In genomic region chr12:83072181-83072887, GRCm38 (mm10) we compare ENCODE assay signal across 8 mouse cellular contexts.
DNase-seq lines count a peak whose midpoint lies in the region; ATAC-seq and TF ChIP-seq lines count a peak whose summit lies in the region.

No protein-coding gene starts in this region.

- no peaks in the 10 kb centered on the region for H3K27me3 ChIP-seq in intestine, postnatal 0 days (replicated peaks; ENCODE audit: control insufficient read depth, insufficient read depth, low read length)

- H3K9me3 ChIP-seq in intestine, postnatal 0 days (ENCODE audit: control insufficient read depth), result no peaks in the 10 kb centered on the region

- 19% methylated on average over 3 of the region's 3 CpGs for WGBS in intestine, postnatal 0 days

- H3K9ac ChIP-seq in intestine, postnatal 0 days (ENCODE audit: low read depth, low read length), result no peak overlapping the region

- no peak overlapping the region for H3K27ac ChIP-seq in intestine, postnatal 0 days (ENCODE audit: low read depth, low read length)

- peak; percentile 8 for DNase-seq in layer of hippocampus, adult 11-12 months (ENCODE audit: low spot score)
- DNase-seq in layer of hippocampus, postnatal 25 days (ENCODE audit: extremely low spot score in 1 of 2, low spot score in 1 of 2), result no peak
- DNase-seq in c-Kit-negative CD71-positive TER-119-positive erythroid progenitor cells, embryonic 14.5 days (ENCODE audit: low read depth, low spot score), result peak; percentile 62
- DNase-seq in spleen, postnatal 36 days (ENCODE audit: low spot score in 2 of 2), result peak; percentile 10 to 25
- no peak for DNase-seq in urinary bladder, adult 18-20 months (ENCODE audit: low spot score in 2 of 2)

- H3K4me1 ChIP-seq in intestine, postnatal 0 days (replicated peaks; ENCODE audit: control insufficient read depth, insufficient read depth, low read length), result no peaks in the 10 kb centered on the region

- ATAC-seq in erythroblast, adult 5-6 weeks (replicated peaks; ENCODE audit: low FRiP score, poor library complexity, severe bottlenecking), result peak; percentile 71
- no peak for ATAC-seq in intestine, postnatal 0 days
- ATAC-seq in granulocyte monocyte progenitor cell, adult 5-6 weeks (replicated peaks; ENCODE audit: poor library complexity, severe bottlenecking), result no peak

- H3K36me3 ChIP-seq in intestine, postnatal 0 days (ENCODE audit: control insufficient read depth, insufficient read depth), result no peaks in the 10 kb centered on the region

- H3K4me2 ChIP-seq in intestine, postnatal 0 days (replicated peaks; ENCODE audit: low read depth), result no peak overlapping the region

- TF ChIP-seq CTCF in intestine, postnatal 0 days (IDR thresholded peaks at IDR 0.05; ENCODE audit: low read depth), result peak; percentile 79

- no peak overlapping the region for H3K4me3 ChIP-seq in intestine, postnatal 0 days (ENCODE audit: low read depth, low read length)

Comparison
In these comparisons a context has a peak if more than half of its experiments do, and no peak if none do; other contexts are left out.
1. DNase-seq: peak in layer of hippocampus, adult 11-12 months (single experiment), c-Kit-negative CD71-positive TER-119-positive erythroid progenitor cells, embryonic 14.5 days (single experiment) and spleen, postnatal 36 days (2 of 2); none in layer of hippocampus, postnatal 25 days (0 of 2) and urinary bladder, adult 18-20 months (0 of 2).